Mouse (Mus musculus): ENCODE measurements around the gene Bcl2. TPM values are rescaled to one million over a fixed set of nuclear protein-coding genes. Genes with fewer than 3 reads are reported as not detected.

Bcl2 gene
- total and polyA plus RNA-seq, 3 experiments = 30.9 to 87.0 (median 38.8) TPM

DNA sequence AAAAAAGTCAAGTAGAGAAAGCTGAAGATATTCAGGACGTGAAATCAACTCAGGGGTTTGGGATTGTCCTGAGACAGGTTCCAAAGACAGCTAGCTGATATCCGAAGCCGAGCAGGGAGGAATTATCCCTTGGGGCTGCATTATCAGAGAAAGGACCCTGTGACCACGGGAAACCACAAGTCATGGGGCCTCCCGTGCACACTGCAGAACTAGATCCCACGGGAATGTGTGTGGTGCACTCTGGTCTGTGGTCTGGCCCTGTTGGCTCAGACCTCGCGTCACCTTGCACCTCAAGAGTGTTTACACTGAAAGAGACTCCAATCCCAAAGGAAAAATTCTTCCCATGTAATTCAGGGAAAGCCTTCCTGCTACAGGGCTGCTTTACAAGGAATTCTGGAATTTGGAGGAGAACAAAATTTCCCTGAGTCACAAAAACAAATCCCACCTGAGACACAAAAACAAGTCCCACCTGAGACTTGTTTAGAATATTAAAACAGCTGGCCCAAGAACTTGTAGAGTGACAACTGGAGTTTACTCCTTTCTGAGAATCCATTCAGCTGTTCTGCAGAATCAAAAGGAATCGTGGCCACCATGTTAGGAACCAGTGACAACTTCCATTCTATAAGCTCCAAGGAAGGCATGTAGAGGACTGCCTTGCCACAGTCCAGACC lies 158.4 kb downstream of the Bcl2 start:
- Histone ChIP-seq H3K79me2 (ENCODE audit: control insufficient read depth, insufficient read depth, low read length, poor library complexity) (no peaks in the 10 kb centered on the region), H3K27ac (ENCODE audit: control insufficient read depth, low read depth, low read length) (no peak overlapping the region)

DNA sequence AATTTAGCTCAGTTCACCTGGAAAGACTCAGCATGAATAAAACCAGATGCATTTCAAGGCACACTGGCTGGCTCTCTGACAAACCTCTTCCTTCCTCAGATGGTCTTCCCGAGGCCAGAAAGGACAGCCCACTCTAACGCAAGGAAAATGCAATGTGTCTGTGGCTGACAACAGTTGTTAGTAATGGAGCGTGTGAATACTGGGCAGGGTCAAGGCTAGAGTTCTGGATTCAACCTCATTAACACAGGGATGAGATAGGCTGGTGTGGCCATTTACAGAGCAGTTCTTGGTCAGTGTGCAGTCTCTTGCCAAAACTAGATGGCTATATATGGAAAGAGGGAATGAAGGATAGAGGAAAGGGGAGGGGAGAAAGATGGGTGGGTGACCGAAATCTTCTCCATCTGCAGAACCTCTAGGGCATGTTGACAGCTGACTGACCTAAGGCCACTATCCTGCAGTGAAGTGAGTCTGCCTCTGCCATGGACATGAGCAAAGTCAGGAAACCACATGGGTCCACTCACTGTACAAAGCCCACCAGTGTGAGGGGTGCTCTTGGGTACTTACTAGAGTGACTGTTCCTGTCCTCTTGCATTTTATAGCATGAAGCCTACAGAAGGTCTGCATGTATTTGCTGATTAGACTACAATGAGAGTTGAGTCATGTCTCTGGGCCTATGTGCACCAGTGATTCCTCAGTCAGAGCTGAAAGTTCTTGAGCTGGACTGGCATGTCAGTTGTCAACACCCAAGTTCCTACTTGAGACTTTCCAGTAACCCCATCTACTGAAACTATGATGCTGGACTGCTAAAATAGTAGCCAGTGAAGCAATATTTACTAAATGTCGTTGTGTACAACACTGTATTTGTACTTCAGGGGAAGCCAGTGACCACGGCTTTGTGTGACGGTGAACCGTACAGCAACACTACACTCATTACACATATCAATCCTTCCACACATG lies 159.9 kb downstream of the Bcl2 start:
- Histone ChIP-seq H3K27ac (ENCODE audit: control insufficient read depth, low read depth, low read length) (no peak overlapping the region), H3K9me3 (replicated peaks; ENCODE audit: insufficient read depth, low read length) (no peaks in the 10 kb centered on the region), H3K79me2 (ENCODE audit: control insufficient read depth, insufficient read depth, low read length, poor library complexity) (no peaks in the 10 kb centered on the region), H3K4me1 (ENCODE audit: control insufficient read depth in 1 of 2, insufficient read depth in 2 of 2, low read length in 2 of 2) (no peaks in the 10 kb centered on the region), H3K36me3 (ENCODE audit: control insufficient read depth in 1 of 2, insufficient read depth in 2 of 2, low read length in 2 of 2) (no peaks in the 10 kb centered on the region), H3K27me3 (ENCODE audit: control insufficient read depth in 1 of 2, insufficient read depth in 2 of 2, low read length in 2 of 2) (no peaks in the 10 kb centered on the region), H3K4me3 (ENCODE audit: control insufficient read depth in 1 of 2, insufficient read depth in 1 of 2, low read depth in 2 of 2, low read length in 2 of 2) (no peak overlapping the region), H3K9ac (ENCODE audit: control insufficient read depth, low read depth, low read length, poor library complexity, severe bottlenecking) (no peak overlapping the region)
- 0 out of 2 replicates have a peak, but pooled peaks have one; percentile 10 for TF ChIP-seq NELFE (IDR thresholded peaks at IDR 0.05; ENCODE audit: low read depth, low read length)
- TF ChIP-seq E2F4 (IDR thresholded peaks at IDR 0.05; ENCODE audit: borderline replicate concordance, low read depth, low read length) = no peak
- no peak for DNase-seq (ENCODE audit: low read depth, low spot score)

More for the DNA sequence above, 158.4 kb downstream of the Bcl2 start:
- TF ChIP-seq KAT2A (conservative IDR thresholded peaks at IDR 0.05; ENCODE audit: low read depth, low read length) (no peak), POLR2A (IDR thresholded peaks at IDR 0.05; ENCODE audit: control insufficient read depth in 1 of 2, insufficient read depth in 1 of 2, low read depth in 1 of 2, low read length in 2 of 2, poor library complexity in 1 of 2) (no peak), GATA1 (IDR thresholded peaks at IDR 0.05; ENCODE audit: low read depth, low read length) (no peak), NELFE (IDR thresholded peaks at IDR 0.05; ENCODE audit: low read depth, low read length) (no peak), RAD21 (IDR thresholded peaks at IDR 0.05; ENCODE audit: low read depth, low read length) (no peak), BHLHE40 (IDR thresholded peaks at IDR 0.05; ENCODE audit: borderline replicate concordance, low read depth, low read length) (no peak), CTCF (IDR thresholded peaks at IDR 0.05 in 2 of 3, conservative IDR thresholded peaks at IDR 0.05 in 1 of 3; ENCODE audit: control insufficient read depth in 1 of 3, insufficient read depth in 1 of 3, low read depth in 2 of 3, low read length in 3 of 3, poor library complexity in 1 of 3, severe bottlenecking in 1 of 3) (no peak), CHD1 (IDR thresholded peaks at IDR 0.05; ENCODE audit: low read depth, low read length) (no peak), CHD2 (IDR thresholded peaks at IDR 0.05; ENCODE audit: low read length) (no peak), MAFK (IDR thresholded peaks at IDR 0.05; ENCODE audit: borderline replicate concordance, low read depth, low read length) (no peak), MEF2A (IDR thresholded peaks at IDR 0.05; ENCODE audit: extremely low read depth, insufficient replicate concordance, low read depth, low read length, poor library complexity, severe bottlenecking) (no peak), USF2 (IDR thresholded peaks at IDR 0.05; ENCODE audit: borderline replicate concordance in 1 of 2, insufficient read depth in 1 of 2, low read depth in 1 of 2, low read length in 2 of 2) (no peak), USF1 (IDR thresholded peaks at IDR 0.05; ENCODE audit: low read depth, low read length) (no peak), ZC3H11A (IDR thresholded peaks at IDR 0.05; ENCODE audit: low read depth, low read length) (no peak), MYC (IDR thresholded peaks at IDR 0.05; ENCODE audit: low read depth, low read length) (no peak)
- H3K9ac ChIP-seq (ENCODE audit: control insufficient read depth, low read depth, low read length, poor library complexity, severe bottlenecking) = no peak overlapping the region
- no peaks in the 10 kb centered on the region for H3K27me3 ChIP-seq (ENCODE audit: control insufficient read depth in 1 of 2, insufficient read depth in 2 of 2, low read length in 2 of 2)
- H3K4me3 ChIP-seq (ENCODE audit: control insufficient read depth in 1 of 2, insufficient read depth in 1 of 2, low read depth in 2 of 2, low read length in 2 of 2) = no peak overlapping the region
- H3K4me1 ChIP-seq (ENCODE audit: control insufficient read depth in 1 of 2, insufficient read depth in 2 of 2, low read length in 2 of 2) = no peaks in the 10 kb centered on the region
- H3K36me3 ChIP-seq (ENCODE audit: control insufficient read depth in 1 of 2, insufficient read depth in 2 of 2, low read length in 2 of 2) = no peaks in the 10 kb centered on the region
- DNase-seq (ENCODE audit: low read depth, low spot score) = no peak
- no peaks in the 10 kb centered on the region for H3K9me3 ChIP-seq (replicated peaks; ENCODE audit: insufficient read depth, low read length)
